Mouse (Mus musculus): ENCODE measurements around the gene Txndc8.
A peak's percentile ranks its signal among the peaks of the same experiment; 100 is the strongest.

Txndc8 gene

GRCm38 (mm10) chr4:58009024-58009423 lies at the start of gene Txndc8:
TSS of gene Txndc8 (minus strand) at chr4:58009124.
- no peak for DNase-seq

GRCm38 (mm10) chr4:58055653-58056052 lies 46.7 kb upstream of the Txndc8 start:
- DNase-seq, result no peak

GRCm38 (mm10) chr4:58054441-58054840 lies 45.5 kb upstream of the Txndc8 start:
- no peak for DNase-seq

GRCm38 (mm10) chr4:58050746-58051145 lies 41.8 kb upstream of the Txndc8 start:
- no peak for DNase-seq

DNA sequence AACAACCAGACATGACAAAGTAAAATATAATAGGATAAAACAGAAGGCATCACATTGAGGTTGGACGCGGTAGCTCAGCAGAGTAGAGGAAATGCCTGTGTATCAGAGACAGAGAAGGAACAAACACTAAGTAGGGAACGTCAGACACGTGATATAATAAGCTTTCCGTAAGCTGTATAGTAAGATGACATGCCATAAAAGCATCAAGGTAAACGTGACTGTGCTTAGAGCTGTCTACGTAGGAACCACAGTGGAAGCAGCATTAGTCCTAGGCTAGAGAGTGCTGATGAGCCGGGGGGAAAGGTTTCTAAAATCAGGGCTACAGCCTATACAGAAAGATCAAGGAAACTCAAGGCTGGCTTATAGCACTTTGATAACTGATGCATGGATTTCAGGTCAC lies 41.4 kb upstream of the Txndc8 start:
- DNase-seq, result no peak

DNA sequence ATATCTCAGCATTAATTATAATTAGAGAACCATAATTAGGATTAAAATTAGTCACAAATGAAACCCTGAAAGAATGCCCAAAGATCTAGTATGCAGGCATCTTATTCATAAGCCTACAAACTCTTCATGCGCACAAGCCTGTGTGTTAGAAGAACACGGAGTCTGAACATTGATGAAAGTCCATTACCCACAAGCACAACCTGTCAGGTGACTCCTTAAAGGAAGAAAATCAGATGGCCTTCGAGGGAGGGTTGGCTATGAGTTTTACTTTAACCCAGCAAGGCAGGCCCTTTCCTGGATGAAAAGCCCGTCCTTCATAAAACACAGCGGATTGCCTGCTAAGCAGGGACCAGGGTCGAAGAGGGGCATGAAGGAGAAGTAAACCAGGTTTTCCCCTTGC lies 35.9 kb upstream of the Txndc8 start:
- no peak for DNase-seq

- no peak for DNase-seq
These were observed 35.4 kb upstream of the Txndc8 start for GRCm38 (mm10) chr4:58044356-58044755.

- no peak for DNase-seq
These were observed 31.2 kb upstream of the Txndc8 start for GRCm38 (mm10) chr4:58040093-58040492.

DNA sequence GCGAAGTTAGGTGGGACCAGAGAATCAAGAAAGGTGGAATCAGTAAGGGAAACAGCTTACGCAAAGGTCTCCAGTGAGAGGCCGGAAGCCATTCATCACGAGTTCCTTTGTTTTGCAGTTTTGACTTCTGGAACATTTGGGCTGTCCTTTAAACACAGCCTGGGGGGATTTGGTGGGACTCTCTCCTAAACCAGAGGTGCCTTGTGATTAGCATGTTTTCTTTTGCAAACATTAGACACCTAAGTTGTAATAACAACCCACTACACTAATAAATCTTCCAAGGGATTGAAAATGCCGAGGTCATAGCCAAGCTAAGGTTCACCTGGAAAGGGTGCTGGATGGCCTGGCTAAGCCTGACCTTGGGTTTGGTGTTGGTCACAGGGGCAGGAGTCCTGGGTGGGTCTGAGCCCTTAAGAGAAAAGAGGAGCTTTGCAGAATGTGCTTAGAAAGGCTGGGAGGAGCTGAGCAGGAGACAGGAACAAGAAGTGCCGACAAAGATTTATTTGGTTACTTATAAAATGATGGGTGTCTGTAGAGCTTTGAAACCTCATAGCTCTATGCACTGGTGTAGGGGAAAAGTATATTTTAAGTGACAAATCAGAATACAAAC lies 28.3 kb upstream of the Txndc8 start:
- DNase-seq, result no peak

GRCm38 (mm10) chr4:58034663-58035062 lies 25.7 kb upstream of the Txndc8 start:
- no peak for DNase-seq

GRCm38 (mm10) chr4:58032714-58033113 lies 23.8 kb upstream of the Txndc8 start:
- DNase-seq, result no peak

DNA sequence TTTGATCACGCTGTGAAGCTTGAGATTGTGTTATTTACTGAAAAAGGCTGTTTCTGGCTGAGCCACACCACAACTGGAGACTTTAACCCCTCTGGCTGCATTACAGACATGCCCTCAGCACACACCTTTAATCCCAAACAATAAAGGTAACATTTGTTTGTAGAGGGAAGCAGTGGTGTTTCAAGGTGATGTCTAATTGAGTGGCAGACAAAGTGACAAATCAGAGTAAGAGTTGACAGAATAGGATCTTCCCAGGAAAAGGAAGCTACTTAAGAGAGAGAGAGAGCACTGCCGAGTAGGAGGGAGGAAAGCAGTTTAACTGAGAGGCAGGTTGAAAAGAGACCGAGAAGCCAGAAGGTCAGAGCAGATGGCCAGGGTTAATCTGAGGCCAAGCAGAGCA lies 5.4 kb downstream of the Txndc8 start:
- DNase-seq, result no peak

GRCm38 (mm10) chr4:57991425-57991824 lies 17.5 kb downstream of the Txndc8 start:
- no peak for DNase-seq

DNA sequence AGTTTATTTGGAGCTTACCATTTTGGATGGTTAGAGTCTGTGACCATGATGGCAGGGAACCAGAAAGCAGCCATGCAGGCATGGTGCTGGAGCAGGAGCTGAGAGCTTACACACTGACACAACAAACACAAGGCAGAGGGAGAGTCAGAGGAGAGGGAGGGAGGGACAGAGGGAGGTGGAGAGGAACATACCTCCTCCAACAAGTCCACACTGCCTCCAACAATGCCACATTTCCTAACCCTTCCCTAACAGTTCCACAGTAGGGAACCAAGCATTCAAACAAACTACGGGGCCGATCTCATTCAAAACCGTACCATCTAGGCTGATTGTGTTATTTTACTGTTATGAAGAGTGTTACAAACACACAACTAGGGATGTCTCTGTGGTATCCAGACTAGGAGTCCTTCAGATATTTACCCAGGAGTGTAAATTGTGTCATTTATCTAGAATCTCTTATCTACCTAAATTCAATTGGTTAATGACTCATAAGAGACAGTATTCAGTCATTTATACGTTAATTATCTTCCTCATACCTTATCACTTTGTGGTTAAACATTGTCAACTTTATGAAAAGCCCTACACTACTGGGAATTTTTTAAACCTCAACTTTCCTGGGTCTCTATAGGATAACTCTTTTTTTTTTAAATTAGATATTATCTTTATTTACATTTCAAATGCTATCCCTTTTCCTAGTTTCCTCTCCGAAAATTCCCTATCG lies 34.4 kb downstream of the Txndc8 start:
- no peak for DNase-seq

DNA sequence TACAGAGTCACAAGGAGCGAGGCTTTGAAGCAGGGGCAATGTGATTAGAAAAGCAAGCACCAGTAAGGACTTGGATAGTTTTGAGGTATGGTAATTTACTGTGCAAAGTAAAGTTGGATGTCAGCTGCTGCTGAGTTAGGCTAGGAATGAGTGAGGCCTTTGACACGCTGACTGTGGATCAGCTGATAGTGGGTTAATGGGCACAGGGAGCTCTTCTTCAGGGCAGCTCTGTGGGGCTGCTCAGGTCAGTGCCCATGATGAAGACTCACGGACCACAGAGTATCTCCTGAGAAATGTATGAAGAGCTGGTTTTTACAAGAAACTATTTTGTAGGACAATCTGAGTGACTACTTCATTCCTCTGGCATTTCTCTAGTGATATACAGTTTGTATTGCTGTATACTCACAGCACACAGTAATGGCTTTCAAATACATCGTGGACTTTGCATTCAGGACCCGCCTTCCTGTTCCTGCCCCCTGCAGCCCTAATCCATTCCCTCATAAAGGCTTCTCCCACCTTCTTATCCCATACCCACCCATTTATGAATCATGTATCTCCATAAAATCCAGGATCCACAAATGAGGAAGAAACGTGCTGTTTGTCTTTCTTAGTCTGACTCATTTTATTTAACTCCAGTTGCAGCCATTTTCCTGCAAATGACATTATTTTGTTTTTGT lies 35.2 kb downstream of the Txndc8 start:
- DNase-seq, result no peak

GRCm38 (mm10) chr4:57970285-57970684 lies 38.6 kb downstream of the Txndc8 start:
- no peak for DNase-seq

DNA sequence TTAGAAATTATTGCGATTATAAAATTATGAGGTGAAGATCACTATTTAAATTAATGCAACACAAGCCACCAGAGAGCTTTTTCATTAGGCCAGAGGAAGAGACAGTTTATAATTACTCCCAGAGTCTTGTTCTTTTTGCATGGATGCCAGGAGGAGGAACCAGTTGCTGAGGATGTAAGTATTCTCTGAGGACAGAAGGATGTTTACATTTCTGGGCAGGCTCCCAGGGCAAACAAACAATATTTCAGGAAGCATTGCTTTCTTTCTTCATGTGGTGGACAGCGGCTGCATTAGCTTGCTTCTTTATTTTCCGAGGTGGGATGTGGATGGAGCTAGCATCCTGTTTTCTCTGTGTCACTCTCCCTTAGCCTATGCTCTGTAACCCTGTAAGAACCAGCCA lies 41.7 kb downstream of the Txndc8 start:
- DNase-seq, result no peak

GRCm38 (mm10) chr4:57965516-57965915 lies 43.4 kb downstream of the Txndc8 start:
- DNase-seq, result no peak

GRCm38 (mm10) chr4:57964143-57964542 lies 44.8 kb downstream of the Txndc8 start:
- DNase-seq, result no peak

GRCm38 (mm10) chr4:57959056-57959455 lies 49.9 kb downstream of the Txndc8 start:
- DNase-seq, result no peak

DNA sequence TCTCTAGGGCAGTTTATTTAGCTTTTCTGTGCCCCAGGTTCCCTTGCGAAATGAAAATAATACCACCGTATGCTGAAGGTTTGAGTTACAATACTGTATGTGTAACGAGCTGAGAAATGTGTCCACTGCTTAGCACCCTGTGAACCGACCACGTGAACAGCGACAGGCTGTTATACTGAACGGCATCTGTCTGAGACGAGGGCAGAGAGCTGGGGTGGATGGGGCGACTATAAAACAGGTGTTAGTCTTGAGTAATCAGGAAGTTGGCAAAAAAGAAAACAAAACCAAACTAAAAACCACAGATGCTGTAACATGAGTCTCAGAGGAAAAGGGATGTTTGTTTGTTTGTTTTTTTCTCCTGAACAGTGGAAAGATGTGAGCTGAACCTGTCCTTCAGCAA lies 50.8 kb downstream of the Txndc8 start:
- peak; percentile 12 for DNase-seq

DNA sequence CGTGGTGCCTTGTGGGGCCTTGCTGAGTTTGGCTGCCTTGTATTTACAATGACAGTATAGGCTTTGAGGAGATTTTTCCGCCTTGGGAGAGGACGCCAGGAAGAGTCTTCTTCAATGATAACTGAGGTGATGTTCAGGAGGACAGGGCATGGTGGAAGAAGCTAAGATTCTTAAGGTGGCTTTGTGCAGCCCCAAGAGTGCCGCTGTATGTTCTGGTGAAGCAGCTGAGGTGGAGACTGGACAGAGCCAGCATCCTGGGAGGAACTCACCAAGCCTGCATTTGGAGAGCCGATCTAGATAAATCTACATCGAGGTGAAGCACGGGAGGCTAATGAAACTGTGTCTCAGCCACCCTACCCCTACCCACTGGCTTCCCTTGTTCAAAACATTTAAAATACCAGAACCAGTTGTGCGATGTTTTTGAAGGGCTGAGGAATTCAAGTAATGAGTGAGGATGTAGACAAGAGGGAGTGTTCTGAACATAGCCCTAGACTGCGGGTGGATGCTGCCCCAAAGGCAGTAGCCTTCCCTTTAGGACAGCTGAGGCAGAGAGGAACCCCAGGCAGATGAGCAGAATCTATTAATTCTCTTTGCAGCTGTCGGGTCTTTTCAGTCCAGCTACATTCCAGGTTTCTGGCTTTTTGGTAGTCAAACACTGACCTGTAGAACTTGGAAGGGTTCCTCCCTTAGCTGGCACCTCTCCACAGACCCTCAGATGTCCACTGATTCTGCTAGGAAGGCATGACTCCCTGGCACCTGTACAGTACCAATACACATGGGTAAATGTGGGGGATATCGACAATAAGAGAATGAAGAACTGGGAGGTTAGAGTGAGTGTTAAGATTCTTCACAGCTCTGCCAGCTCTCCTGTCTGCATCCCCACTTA lies 51.5 kb downstream of the Txndc8 start:
- peak; percentile 24 for DNase-seq
